Mouse (Mus musculus): Measurements from ENCODE around the gene Pus7l. TPM values are rescaled to one million over a fixed set of nuclear protein-coding genes. Genes with fewer than 3 reads are reported as not detected.

Gene Pus7l
- total RNA-seq, 2 experiments from 2014 or later = 5.4 to 5.9 TPM

DNA sequence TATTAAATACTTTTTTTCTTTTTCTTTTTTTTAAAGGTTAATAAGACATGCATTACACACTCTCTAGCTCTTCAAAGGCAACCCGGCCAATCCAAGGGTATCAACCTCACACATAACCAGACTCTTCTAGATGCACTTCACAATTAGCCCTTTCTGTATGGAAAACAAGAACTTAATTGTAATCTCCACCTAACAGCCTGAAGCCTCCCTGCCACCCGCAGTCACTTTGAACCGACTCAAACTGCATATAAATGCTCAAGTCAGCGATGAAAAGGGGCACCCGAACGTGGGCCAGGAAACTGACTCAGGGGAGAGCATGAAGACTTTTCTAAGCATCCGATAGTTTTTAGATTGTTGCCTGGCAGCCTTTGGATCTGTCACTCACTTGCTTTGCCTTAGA lies 66.1 kb downstream of the Pus7l start:
- no peak for DNase-seq

DNA sequence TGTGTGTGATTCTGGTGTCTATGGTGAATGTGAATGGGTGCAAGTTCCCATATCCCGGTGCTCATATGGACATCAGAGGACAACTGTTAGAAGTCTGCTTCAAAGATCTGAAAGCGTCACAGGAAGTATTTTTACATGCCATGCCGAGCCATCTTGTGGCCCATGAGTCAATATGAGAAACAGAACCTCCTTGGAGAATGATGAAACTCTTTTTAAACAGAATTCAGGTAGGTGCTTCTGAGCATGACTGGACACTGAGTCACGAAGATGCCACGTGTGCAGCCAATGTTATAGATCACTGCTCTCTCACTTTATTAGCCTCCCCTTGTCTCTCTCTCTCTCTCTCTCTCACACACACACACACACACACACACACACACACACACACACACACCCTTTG lies 67.4 kb downstream of the Pus7l start:
- no peak for DNase-seq

Other genes with a start within 250 kb of the Pus7l start
- 1 to 10 TPM; 2.4 to 2.8 TPM for gene Adamts20, start 78.1 kb downstream of the Pus7l start, total RNA-seq (2021)
- gene Irak4, start 96 bp upstream of the Pus7l start, total RNA-seq (2021) = 10 to 100 TPM; 14.1 to 14.2 TPM
- 10 to 100 TPM; 62.7 to 65.2 TPM for gene Twf1, start 46.3 kb upstream of the Pus7l start, total RNA-seq (2021)
- gene Tmem117, start 85.7 kb upstream of the Pus7l start, total RNA-seq (2021) = 1 to 10 TPM; 5.3 to 7.8 TPM

All from adrenal gland, postnatal 10 days (tissue).